Mouse (Mus musculus) telencephalon, adult 2 months (tissue): Measurements from ENCODE around the gene Pjvk.
"Not testable (repeated sequence)": the region's sequence is repeated elsewhere in the genome, so short reads cannot be mapped to it uniquely, and the experiment has no call there.

Experiments used
- DNase-seq: peaks from one replicate; pipeline ENCODE4 v3.0.0-alpha.2; 2011; ENCODE audit warnings: low read depth, low spot score

The Pjvk gene

GRCm38 (mm10) chr2:76647883-76648570, at the start of gene Pjvk, which contains the start of gene Prkra:
Gene Pjvk (plus strand): TSS chr2:76648476.
Gene Prkra (minus strand): TSS chr2:76648015.
- DNase-seq, result peak; percentile 95

DNA sequence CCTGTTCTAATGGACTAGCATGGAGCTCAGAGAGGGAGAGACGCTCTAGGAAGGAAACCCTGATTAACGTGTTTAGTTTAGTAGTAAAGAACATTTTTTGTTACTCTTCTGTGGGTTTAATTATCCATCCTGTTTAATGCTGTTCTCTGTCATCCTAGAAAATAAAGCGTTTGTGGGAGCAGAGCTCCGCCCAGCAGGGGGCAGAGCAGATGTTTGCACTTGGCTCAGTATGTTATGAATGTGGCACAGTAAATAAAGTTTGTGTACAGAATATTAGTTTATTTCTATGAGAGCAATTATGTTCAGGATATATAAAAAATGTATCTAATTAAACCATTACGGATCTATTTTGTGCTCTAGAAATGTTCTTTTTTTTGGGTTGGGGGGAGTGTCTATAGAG, 49.1 kb upstream of the Pjvk start:
- no peak for DNase-seq

DNA sequence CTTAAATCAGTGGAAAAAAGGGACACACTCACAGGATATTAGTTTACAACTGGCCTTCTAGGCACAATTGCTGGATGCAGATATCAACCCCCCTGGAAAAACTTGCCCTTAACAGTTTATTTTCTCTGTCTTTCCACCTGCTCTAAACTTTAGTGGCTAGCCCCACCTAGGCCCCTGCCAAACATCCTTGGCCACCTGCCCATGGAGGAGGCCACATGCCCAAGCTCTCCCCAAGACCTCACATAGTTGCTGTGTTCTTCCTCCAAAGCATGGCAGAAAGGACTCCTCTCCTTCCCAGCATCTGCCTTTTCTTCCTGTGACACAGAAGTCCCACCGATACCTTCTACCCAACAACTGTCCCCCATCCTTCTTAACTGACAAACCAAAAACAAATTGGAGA, 46.0 kb upstream of the Pjvk start:
- DNase-seq, result no peak

GRCm38 (mm10) chr2:76606704-76607103, 41.6 kb upstream of the Pjvk start:
- DNase-seq, result no peak

- no peak for DNase-seq
Observed at GRCm38 (mm10) chr2:76610326-76611104, 37.8 kb upstream of the Pjvk start.

DNA sequence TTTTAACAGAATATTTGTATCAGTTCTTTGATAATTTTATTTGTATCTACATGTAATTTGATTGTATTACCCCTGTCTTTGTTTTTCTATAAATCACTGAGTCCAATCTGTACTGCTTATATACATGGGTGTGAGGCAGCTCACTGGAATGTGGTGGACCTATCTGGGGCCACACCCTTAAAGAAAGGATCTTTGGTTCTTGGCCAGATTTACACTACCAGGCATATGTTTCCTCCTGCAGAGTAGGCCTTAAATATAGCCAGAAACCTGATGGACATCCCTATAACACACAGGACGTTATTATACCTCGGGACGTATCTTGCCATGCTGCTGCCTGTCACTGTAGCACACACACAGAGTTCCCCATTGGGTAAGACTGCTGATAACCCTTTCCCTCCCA, 36.3 kb upstream of the Pjvk start:
- DNase-seq, result no peak

GRCm38 (mm10) chr2:76618078-76618477, 30.2 kb upstream of the Pjvk start:
- DNase-seq, result peak; percentile 27

DNA sequence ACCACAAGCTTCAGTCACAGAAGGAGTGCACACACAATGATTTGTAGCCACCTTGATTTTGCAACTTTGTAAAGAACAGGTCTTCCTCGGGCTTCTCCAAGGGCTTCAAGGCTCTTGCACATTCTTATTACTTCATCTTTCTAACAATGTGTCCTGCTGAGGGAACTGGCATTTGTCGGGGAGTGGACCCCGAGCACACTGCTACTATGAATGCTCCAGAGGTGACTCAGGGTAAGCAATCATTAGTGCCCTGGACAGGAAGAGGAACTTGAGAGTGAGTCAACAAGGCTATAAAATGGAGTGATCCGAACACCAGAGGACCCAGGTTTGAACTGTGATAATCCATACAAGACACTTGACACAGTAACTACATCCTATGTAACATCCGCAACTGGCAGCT, 28.1 kb upstream of the Pjvk start:
- DNase-seq, result no peak

GRCm38 (mm10) chr2:76621724-76622123, 26.6 kb upstream of the Pjvk start:
- DNase-seq, result no peak

GRCm38 (mm10) chr2:76622316-76622715, 26.0 kb upstream of the Pjvk start:
- not testable (repeated sequence) for DNase-seq

- DNase-seq, result no peak
Observed at GRCm38 (mm10) chr2:76630293-76630692, 18.0 kb upstream of the Pjvk start.

- DNase-seq, result no peak
Observed at GRCm38 (mm10) chr2:76631600-76631999, 16.7 kb upstream of the Pjvk start.

DNA sequence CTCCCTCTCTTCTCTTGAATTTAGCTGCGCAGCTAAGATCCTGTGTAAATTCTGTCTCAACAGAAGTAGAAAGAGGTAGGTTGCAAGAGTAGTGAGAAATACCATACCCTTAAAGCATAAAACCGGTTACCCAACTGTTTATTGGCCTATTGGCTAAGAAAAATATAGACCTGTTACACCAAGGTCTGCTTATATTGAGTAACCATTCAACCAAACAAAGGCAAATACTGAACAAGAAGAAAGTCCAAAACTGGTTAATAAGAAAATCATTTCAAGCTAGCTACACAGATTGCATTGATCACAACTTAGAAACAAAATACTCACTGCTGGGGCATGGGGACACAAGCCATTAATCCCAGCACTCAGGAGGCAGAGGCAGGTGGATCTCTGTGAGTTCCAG, 8.6 kb upstream of the Pjvk start:
- no peak for DNase-seq

- no peak for DNase-seq
Observed at GRCm38 (mm10) chr2:76643801-76644200, 4.5 kb upstream of the Pjvk start.

DNA sequence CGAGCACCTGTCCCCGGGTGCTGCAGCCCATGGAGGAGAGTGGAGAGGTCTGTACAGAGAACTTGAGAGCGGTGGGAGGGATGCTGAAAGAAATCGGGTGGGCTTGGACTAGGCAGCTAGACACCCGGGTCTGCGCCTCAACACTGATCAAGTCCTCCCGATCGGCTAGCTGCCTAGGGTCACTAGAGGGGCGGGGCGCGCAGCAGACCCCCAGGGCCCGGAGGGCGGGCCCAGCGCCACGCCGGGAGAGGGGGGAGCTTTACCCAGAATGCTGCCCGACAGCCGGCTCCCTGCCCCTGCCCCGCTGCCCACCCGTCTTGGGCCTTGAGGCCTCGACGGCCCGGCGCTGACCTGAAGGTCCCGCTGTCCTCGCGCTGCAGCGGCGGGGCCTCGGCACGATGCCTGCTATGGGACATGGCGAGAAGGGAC, 821 bp upstream of the Pjvk start:
- DNase-seq, result no peak

- no peak for DNase-seq
Observed at GRCm38 (mm10) chr2:76648666-76649141, 428 bp downstream of the Pjvk start.

GRCm38 (mm10) chr2:76653070-76653469, 4.8 kb downstream of the Pjvk start:
- no peak for DNase-seq

GRCm38 (mm10) chr2:76654646-76655045, 6.4 kb downstream of the Pjvk start:
- DNase-seq, result no peak

GRCm38 (mm10) chr2:76655444-76655843, 7.2 kb downstream of the Pjvk start:
- DNase-seq, result no peak

GRCm38 (mm10) chr2:76655982-76656381, 7.7 kb downstream of the Pjvk start:
- no peak for DNase-seq

- DNase-seq, result no peak
Observed at GRCm38 (mm10) chr2:76658551-76658950, 10.3 kb downstream of the Pjvk start.

GRCm38 (mm10) chr2:76659419-76659818, 11.1 kb downstream of the Pjvk start:
- no peak for DNase-seq

DNA sequence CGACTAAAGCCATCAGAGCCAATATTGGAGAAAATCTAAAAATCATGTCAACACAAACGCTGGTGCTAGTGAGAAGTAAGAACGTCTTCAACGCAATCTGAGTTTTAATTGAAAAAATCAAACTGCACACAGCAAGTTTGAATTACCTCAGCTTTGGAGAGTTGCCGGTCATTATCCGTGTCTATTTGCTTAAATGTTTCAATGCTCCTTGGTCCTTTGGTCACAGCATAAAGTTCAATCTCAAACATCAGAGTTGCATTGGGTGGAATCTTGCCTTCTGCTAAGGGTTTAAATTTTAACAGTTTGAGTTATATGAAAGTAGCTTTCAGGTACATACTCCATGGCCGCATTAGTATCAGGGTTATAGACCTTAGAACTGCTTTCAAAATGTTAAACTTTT, 17.3 kb downstream of the Pjvk start:
- DNase-seq, result no peak
